Mouse (Mus musculus) E14TG2a.4 (cell line): ENCODE measurements around the gene Slc4a7.

ENCODE experiments used
- CTCF ChIP-seq: conservative IDR thresholded peaks from 2 replicates; pipeline ENCODE4 v1.5.1; 2014; ENCODE audit warnings: low read length
- NANOG ChIP-seq: IDR thresholded peaks from 2 replicates; pipeline ENCODE4 v1.6.1; 2014; ENCODE audit warnings: borderline replicate concordance, low read length, mixed read lengths
- POU5F1 ChIP-seq: IDR thresholded peaks from 2 replicates; pipeline ENCODE4 v1.6.1; 2014; ENCODE audit warnings: low read length, borderline replicate concordance

DNA sequence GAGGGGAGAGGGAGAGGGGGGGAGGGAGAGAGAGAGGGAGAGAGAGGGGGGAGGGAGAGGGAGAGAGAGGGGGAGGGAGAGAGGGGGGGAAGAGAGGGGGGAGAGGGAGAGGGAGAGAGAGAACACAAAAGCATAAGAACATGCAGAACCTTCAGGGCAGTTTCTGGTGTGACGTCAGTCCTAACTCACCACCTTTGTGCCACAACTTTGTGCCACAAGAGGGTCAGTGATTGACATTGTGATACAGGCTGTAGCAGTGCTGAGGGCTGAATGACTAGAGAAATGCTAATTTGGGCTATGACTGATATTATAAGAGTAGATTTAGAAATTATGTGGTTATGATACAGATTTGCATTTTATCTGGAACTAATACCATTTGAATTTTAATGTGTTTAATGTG, 5.0 kb downstream of the Slc4a7 start:
- no peak for TF ChIP-seq CTCF
- TF ChIP-seq NANOG = no peak
- TF ChIP-seq POU5F1 = no peak
